Mouse (Mus musculus) ES-CJ7 (cell line): ENCODE results near the gene Lrrc17.

Experiments used
- DNase-seq: peaks from one replicate; pipeline ENCODE4 v3.0.0; 2011; ENCODE audit warnings: low read depth, low spot score

The Lrrc17 gene

DNA sequence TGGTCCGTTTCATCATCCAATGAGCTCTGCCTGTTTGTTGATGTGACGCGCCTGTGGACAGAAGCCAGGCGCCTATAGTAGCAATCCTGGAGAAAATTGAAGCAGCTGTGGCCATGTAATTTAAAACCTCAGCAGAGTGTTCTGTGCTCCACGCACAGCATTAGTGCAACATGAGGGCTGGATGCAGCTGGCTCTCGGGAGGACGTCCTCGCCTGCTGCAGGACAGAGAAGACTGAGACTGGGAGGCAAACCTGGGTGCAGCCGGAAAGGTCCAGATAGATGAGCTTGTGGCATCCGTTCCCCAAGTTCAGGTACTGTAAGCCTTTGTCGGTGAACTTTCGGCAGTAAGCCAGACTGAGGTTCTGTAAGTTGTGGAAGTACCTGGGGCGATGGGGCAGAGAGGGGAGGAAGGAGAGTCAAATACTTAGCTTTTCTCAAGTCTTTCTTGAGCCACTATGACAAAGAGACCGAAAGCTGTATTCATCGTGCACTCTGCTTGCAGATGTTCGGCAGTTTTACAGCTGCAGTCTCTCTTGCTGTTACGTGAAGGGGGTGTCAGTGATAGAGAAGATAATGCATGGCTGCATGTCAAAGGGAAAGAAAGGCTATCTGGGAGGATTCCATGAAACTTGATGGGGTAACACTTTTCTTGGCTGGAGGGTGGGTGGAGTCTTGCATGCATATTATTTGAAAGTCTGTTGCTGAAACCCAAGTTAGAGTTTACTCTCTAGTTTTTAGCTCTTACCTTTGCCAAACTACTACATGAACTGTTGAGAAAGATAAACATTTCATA is at the start of gene Lrrc17:
Lrrc17 (plus strand) TSS at position 151 of the 793 bp plus-strand sequence.
- no peak for DNase-seq

- DNase-seq: peak; percentile 18
Observed at GRCm38 (mm10) chr5:21494781-21495180, 48.6 kb upstream of the Lrrc17 start.

DNA sequence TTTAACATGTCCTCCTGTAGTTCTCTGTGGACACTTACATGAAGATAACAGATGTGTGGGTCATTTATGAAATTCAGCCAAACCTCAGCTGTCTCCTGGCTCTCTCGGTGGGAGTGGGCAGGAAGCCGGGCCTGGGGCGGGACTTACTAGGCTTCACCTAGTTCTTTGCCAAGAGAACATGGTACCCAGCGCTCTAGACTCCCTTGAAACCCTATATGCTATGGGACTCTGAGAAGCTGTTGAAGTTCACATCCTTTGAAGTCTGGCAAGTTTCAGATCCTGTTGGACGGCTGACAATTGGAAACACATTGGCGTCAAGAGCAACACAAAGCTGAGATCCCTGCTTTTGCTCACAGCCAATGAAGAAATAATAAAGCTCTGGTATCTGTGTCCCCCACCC is 47.0 kb upstream of the Lrrc17 start:
- DNase-seq: no peak

- no peak for DNase-seq
Observed at GRCm38 (mm10) chr5:21496881-21497280, 46.5 kb upstream of the Lrrc17 start.

DNA sequence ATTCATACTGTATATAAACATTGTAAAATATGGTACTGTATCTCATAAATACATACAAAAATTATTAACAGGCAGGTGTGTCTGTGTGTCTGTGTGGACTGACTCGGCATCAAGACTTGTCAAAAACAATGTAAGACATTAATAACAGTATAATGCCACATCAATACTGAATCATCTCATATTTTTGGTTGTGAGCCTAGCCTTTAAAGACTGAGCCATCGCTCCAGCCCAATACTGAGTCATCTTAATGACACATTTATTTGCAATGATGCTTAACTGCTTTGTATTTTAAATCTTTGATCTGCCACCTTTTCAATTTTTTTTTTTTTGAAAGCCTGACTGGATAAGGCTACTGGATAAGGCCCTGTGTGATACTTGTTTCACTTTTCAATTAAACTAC is 44.9 kb upstream of the Lrrc17 start:
- DNase-seq: no peak

- no peak for DNase-seq
Observed at GRCm38 (mm10) chr5:21498925-21499324, 44.4 kb upstream of the Lrrc17 start.

DNA sequence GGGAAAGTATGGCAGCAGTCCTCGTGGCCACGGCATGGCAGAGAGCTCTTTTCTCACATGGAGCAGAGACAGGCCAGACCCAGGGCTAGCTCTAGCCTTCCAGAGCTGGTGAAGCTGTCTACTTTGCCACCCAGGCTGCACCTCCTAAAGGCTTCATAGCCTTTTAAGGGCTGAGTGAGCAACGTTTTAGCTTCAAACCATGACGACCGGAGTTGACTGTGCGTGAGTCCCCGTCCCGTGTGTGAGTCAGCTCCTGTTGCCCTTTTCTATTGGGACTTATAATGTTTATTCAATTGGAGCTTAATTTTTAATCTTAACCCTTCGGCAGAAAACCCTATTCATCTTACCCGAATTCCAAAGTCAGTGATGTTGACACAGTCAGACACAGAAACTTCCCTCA is 43.2 kb upstream of the Lrrc17 start:
- DNase-seq: no peak

DNA sequence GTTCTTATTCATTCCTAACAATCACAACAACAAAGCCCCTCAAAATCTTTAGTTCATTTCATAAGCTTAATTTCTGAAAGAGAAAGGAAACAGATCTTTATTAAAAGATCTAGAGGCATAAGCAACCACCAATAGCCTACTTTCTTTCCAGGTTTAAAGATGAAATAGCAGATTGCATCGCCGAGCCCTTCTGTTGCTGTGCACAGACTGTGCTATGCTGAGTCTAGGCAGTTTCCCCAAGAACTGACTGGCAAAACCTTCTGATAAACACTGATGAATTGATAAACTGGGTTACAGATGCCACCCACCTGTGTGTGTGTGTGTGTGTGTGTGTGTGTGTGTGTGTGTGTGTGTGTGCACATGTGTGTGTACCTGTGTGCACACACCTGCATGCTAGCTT is 42.4 kb upstream of the Lrrc17 start:
- DNase-seq: no peak

GRCm38 (mm10) chr5:21502936-21503610 is 40.3 kb upstream of the Lrrc17 start:
- DNase-seq: no peak

DNA sequence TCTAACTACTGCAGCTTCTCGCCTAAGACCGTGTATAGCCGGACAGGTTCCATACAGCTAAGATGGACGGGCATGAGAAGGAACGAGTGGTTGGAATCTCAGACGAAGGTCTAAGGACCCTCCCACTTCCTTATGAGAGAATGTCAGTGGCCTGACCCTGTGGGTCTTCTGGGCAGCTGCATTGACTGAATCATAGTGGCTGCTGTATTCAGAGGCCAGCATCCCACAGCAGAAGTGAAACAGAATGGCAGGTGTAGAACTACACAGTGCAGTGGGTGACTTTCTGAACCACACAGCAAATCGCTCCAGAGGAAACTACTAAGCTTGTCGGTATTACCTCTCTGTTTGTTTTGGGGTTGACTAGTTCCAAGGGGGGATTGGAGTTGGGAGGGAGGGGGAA is 38.2 kb upstream of the Lrrc17 start:
- no peak for DNase-seq

DNA sequence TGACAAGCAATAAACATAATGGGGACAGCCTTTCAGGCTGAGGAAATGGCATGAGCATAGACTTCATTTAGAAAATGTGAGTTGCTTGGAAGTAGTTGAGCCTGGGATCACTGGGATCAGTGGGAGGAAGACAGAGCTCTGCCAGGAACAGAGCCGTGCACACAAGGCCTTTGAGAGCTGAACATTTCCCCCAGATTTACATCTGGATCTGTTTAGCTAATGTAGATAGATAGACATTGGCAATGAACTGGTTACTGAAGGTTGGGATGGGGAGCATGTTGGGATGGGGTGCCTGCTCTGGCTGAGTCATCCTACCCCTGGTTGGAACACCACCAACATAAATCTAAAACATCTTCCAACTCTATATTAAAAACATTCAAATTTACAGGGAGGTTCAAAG is 36.5 kb upstream of the Lrrc17 start:
- no peak for DNase-seq

- DNase-seq: no peak
Observed at GRCm38 (mm10) chr5:21509801-21510200, 33.6 kb upstream of the Lrrc17 start.

GRCm38 (mm10) chr5:21513363-21513762 is 30.0 kb upstream of the Lrrc17 start:
- no peak for DNase-seq

- peak; percentile 9 for DNase-seq
Observed at GRCm38 (mm10) chr5:21517562-21517961, 25.8 kb upstream of the Lrrc17 start.

DNA sequence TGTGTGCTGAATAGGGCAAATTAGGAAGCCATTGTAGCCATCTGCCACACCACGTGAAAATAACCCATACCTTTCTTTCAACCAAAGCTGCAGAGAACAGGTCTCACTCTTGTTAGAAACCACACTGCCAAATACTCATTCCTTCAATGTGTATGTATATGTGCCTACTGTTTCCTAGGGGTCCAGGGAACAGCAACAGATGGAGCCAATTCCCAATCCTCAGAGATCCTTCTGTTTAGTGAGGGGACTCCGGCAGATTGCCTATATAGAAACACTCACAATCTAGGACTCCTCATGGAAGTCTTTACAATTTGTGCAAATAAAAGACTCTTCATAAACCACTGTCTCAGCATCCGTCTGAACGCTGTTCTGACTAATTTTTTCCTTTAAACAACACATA is 25.2 kb upstream of the Lrrc17 start:
- no peak for DNase-seq

- DNase-seq: no peak
Observed at GRCm38 (mm10) chr5:21519166-21519565, 24.2 kb upstream of the Lrrc17 start.

- DNase-seq: no peak
Observed at GRCm38 (mm10) chr5:21526835-21527485, 16.4 kb upstream of the Lrrc17 start.

DNA sequence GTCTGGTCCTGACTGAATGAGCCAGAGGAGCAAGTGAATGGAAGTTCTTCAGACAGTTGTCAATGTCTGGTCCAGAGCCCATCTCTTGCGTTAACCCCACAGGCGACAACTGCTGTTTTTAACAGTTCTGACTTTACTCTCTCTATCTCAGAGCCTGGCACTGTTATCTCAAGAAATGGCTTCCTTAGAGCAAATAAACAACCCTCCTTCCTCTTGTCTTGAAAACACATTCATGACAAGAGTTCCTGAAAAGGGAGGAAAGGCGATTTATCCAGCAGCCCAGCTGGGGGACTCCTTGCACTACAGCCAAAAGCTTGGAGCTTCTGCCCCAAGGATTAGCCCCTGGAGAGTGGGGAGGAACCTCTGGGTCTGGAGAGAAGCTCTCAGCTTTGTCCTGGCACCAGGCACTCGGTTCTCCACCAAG is 15.9 kb upstream of the Lrrc17 start:
- DNase-seq: no peak

- DNase-seq: no peak
Observed at GRCm38 (mm10) chr5:21528068-21528842, 15.1 kb upstream of the Lrrc17 start.

DNA sequence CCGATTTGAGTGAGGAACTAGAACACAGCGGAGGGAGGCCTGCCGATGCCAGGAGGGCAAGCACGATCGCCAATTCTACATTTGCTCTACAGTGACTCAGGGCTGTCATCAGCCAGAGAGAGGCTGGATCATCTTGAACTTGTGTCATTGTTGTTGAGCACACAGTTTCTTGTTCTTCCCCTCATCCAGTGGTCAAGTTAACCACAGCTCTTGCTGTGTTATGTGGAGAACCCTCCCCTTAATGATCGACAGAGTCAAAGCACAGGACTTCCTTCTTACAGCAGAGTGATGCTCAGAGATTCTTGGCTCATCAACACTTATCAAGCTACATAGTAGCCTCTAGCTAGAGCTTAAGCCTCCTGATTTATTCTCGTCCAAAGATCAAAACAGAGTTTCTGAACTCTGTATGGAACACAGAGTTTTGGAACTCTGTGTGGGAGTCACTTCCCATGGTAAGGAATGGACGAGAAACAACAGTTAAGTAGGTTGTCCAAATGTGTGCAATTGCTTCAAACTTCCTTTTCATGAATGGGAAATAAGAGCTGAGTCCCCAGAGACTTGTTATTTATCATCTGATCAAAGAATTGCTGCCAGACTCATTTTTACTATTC is 14.1 kb upstream of the Lrrc17 start:
- DNase-seq: no peak

GRCm38 (mm10) chr5:21532126-21532525 is 11.2 kb upstream of the Lrrc17 start:
- DNase-seq: no peak
